Mouse (Mus musculus) layer of hippocampus, adult 2 months (tissue): ENCODE results near the gene Glis2. TPM values are rescaled to one million over a fixed set of nuclear protein-coding genes. Genes with fewer than 3 reads are reported as not detected.

ENCODE experiments used
- DNase-seq, 2 experiments: peaks; one replicate each; pipeline ENCODE4 v3.0.0; 2022; ENCODE audit warnings: low spot score in 2 of 2
- H3K27ac ChIP-seq: fragments of 200-600 bp; 2 replicates; pipeline ENCODE4 v1.8.1; 2022
- H3K4me3 ChIP-seq: fragments of 200-600 bp; 2 replicates; pipeline ENCODE4 v1.8.1; 2022; ENCODE audit warnings: mild to moderate bottlenecking
- CTCF ChIP-seq: fragments of 200-600 bp; conservative IDR thresholded peaks from 2 replicates; pipeline ENCODE4 v1.8.1; 2022; ENCODE audit warnings: antibody characterized with exemption, mild to moderate bottlenecking, moderate library complexity
- total RNA-seq, 2 experiments: library from RNA; stranded (reverse); gene quantifications; 2 replicates each; pipeline ENCODE4 v1.2.3; 2021

Gene Glis2
- total RNA-seq, 2 experiments from 2014 or later = 11.0 to 13.9 TPM

- TF ChIP-seq CTCF = no peak
- H3K4me3 ChIP-seq = no peak overlapping the region
- no peak overlapping the region for H3K27ac ChIP-seq
- DNase-seq = no peak
These were observed 5.1 kb downstream of the Glis2 start for GRCm38 (mm10) chr16:4599616-4600015.

DNA sequence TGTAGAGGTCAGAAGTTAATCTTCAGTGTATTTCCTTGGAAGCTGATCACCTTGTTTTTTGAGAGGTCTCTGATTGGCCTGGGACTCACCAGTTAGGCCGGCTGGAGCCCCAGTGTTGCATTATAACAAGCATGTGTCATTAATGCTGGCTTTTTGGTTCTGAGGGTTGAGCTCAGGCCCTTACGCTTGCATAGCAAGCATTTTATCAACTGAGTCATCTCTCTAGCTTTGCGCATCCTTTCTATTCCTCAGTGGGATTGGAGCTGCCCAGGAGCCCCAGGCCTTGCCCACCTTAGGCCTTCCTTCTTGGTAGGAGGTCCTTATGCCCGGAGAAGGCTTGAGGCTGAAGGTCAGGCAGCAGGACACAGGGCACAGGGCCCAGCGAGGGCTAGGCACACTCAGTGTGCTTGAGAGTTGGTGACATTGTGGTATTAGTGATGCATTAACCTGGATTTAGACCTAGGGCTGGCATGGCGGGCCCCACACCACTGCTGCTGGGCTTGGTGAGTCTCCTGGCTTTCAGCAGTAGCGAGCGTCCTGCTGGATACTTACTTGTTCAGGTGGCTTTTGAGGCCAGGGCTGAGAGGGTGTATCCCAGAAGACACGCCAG lies 6.3 kb downstream of the Glis2 start:
- TF ChIP-seq CTCF = no peak
- Histone ChIP-seq H3K4me3 (no peak overlapping the region), H3K27ac (no peak overlapping the region)
- no peak for DNase-seq

DNA sequence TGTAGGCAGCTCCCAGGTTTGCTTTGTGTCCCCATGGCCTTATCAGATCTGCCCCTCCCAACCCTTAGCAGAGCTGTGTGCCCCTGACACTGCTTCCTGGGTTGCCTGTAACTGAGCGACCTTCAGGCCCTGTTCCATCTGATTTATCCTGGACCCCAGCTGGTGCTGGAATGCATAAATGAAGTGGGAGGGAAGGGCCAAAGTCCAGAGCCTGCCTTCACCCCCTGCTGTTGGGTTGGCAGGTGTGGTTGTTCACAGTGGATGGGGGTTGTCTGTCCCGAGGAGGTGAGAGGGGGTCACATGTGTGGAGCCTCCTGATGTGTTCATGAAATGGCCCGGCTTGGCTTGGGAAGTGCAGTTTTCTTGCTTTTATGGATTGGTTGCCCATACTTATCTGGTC lies 7.7 kb downstream of the Glis2 start:
- no peak for TF ChIP-seq CTCF
- DNase-seq = no peak
- Histone ChIP-seq H3K27ac (no peak overlapping the region), H3K4me3 (no peak overlapping the region)

- no peak for DNase-seq
- no peak overlapping the region for H3K27ac ChIP-seq
- no peak for TF ChIP-seq CTCF
- H3K4me3 ChIP-seq = no peak overlapping the region
These were observed 8.4 kb downstream of the Glis2 start for GRCm38 (mm10) chr16:4602766-4603452.

- Histone ChIP-seq H3K4me3 (no peak overlapping the region), H3K27ac (no peak overlapping the region)
- DNase-seq = no peak
- TF ChIP-seq CTCF = no peak
These were observed 8.9 kb downstream of the Glis2 start for GRCm38 (mm10) chr16:4603453-4603837.

- TF ChIP-seq CTCF = no peak
- no peak overlapping the region for H3K27ac ChIP-seq
- no peak overlapping the region for H3K4me3 ChIP-seq
- no peak for DNase-seq
These were observed 9.9 kb downstream of the Glis2 start for GRCm38 (mm10) chr16:4604293-4604837.

GRCm38 (mm10) chr16:4605514-4606131 lies 11.1 kb downstream of the Glis2 start:
- Histone ChIP-seq H3K27ac (peak overlapping the region; percentile 3; the same call in 1 of the 2 replicates), H3K4me3 (no peak overlapping the region)
- TF ChIP-seq CTCF = no peak
- DNase-seq = no peak

DNA sequence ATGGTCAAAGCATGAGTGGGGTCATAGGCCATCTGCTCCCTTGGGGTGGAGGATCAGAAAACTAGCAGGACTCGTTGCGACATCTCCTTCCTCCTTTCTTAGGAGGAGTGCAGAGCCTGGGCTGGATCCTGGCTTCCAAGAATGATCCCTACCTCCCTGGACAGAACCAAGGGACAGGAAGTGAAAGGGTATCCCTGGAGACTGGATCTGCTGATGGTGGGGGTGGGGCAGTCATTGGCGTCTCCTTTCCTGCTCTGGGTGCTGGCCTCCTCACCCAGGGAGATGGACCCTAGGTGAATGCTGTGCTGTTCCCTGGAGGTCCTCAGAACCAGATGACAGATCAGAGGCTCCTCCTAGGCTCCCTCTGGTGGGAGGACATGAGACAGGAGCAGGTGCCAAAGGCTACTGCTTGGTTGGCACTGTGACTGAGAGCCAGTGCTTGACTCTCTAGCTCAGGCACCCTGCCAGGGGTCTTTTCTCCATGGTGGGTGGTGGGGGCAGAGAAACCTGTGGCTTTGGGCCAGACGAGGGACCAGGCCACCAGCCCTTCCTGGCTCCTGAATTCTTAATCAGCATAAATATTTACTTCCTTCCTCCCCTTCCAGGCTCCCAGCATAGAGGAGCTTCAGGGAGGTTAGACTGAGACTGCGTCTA lies 12.0 kb downstream of the Glis2 start:
- no peak overlapping the region for H3K4me3 ChIP-seq
- peak overlapping the region; percentile 3 for H3K27ac ChIP-seq
- peak; percentile 74 for TF ChIP-seq CTCF
- DNase-seq = no peak

DNA sequence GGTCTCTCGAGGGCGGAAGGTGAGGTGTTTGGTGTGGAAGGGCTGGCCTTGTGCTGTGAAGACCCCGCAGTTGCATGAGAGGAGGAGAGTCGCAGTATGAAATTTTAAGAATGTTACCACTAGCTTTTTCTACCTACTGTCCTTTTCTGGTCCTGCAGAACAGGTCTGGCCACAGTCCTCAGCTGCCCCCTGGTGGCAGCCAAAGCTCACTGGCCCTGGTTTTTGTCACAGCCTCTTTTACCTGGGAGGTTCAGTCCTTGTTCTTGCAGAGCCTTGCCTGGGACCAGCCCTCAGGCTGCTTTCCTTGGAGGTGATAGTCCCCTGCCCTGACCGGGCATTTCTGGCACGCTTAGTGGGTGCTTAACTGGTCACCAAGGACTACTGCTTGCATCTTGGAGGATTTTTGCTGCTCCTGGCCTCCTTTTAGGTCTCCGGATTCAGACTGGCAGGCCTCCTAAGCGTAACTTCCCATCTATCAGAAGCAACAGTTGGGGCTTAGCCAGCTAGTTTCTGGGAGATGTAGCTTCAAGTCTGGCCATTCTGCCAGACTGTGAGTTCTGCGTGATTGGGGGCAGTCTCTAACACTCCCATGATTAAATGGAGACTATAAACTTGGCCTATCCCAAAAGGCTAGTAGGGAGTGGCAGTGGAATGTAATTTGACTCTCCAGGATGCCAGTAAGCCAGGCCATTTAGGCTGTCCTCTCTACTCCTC lies 13.5 kb downstream of the Glis2 start:
- H3K27ac ChIP-seq = peak overlapping the region; percentile 3; the same call in 1 of the 2 replicates
- peak; percentile 80 to 83 for DNase-seq
- no peak overlapping the region for H3K4me3 ChIP-seq
- TF ChIP-seq CTCF = peak; percentile 98; the same call in 1 of the 2 replicates

- no peak for TF ChIP-seq CTCF
These were observed 14.1 kb downstream of the Glis2 start for GRCm38 (mm10) chr16:4608532-4609059.

GRCm38 (mm10) chr16:4611193-4611592 lies 16.7 kb downstream of the Glis2 start:
- Histone ChIP-seq H3K27ac (no peak overlapping the region), H3K4me3 (no peak overlapping the region)
- no peak for TF ChIP-seq CTCF
- no peak for DNase-seq

More at GRCm38 (mm10) chr16:4608532-4609059, 14.1 kb downstream of the Glis2 start:
- no peak for DNase-seq
- no peak overlapping the region for H3K27ac ChIP-seq
- H3K4me3 ChIP-seq = no peak overlapping the region

GRCm38 (mm10) chr16:4611676-4612075 lies 17.2 kb downstream of the Glis2 start:
- no peak overlapping the region for H3K4me3 ChIP-seq
- no peak overlapping the region for H3K27ac ChIP-seq
- DNase-seq = no peak
- TF ChIP-seq CTCF = peak; percentile 57
